Mouse (Mus musculus) hindbrain, embryonic 14.5 days (tissue): ENCODE measurements at regions not wholly inside any gene's neighbourhood (a gene's known extent, or its start where the extent isn't known, plus 50 kb on each side); places are given as distances from the start of the nearest gene placed in this dataset.

Experiments
- ATAC-seq: fragments of 200-750 bp; cut with Nextera tagmentation; 2 replicates; pipeline ENCODE4 v1.8.0; 2017; ENCODE audit warnings: moderate number of reproducible peaks, mild to moderate bottlenecking, moderate TSS enrichment, moderate library complexity; ENCODE audit not compliant: low FRiP score
- DNase-seq: peaks from one replicate; pipeline ENCODE4 v3.0.0-alpha.2; 2015; ENCODE audit warnings: low spot score
- H3K27ac ChIP-seq: fragments of 300-500 bp; sonication (generic); 2 replicates; pipeline ENCODE4 v1.5.1; 2014; ENCODE audit warnings: mild to moderate bottlenecking, moderate library complexity
- H3K27me3 ChIP-seq: fragments of 300-500 bp; sonication (generic); 2 replicates; pipeline ENCODE4 v1.6.1; 2014; ENCODE audit warnings: mild to moderate bottlenecking, low read length, mixed read lengths; ENCODE audit not compliant: control insufficient read depth, insufficient read depth
- H3K36me3 ChIP-seq: fragments of 300-500 bp; sonication (generic); replicated peaks from 2 replicates; pipeline ENCODE4 v1.6.1; 2014; ENCODE audit not compliant: control insufficient read depth, insufficient read depth
- H3K4me1 ChIP-seq: fragments of 300-500 bp; sonication (generic); replicated peaks from 2 replicates; pipeline ENCODE4 v1.6.1; 2014; ENCODE audit warnings: antibody characterized with exemption, low read length, mixed read lengths; ENCODE audit not compliant: control insufficient read depth, insufficient read depth
- H3K4me2 ChIP-seq: fragments of 300-500 bp; sonication (generic); replicated peaks from 2 replicates; pipeline ENCODE4 v1.6.1; 2014; ENCODE audit warnings: mild to moderate bottlenecking, moderate library complexity
- H3K4me3 ChIP-seq: fragments of 300-500 bp; sonication (generic); replicated peaks from 2 replicates; pipeline ENCODE4 v1.5.1; 2014; ENCODE audit warnings: mild to moderate bottlenecking, low read length
- H3K9ac ChIP-seq: fragments of 300-500 bp; sonication (generic); 2 replicates; pipeline ENCODE4 v1.6.1; 2014
- H3K9me3 ChIP-seq: fragments of 300-500 bp; sonication (generic); 2 replicates; pipeline ENCODE4 v1.6.1; 2016; ENCODE audit warnings: low read length; ENCODE audit not compliant: control insufficient read depth
- WGBS: fragments of 180-500 bp; shearing (Covaris S2); extraction: QIAGEN DNeasy Blood & Tissue Kit; methylation state at CpG from one replicate; pipeline ENCODE4 v1.1.7; 2014; 5-methylcytosine and 5-hydroxymethylcytosine counted together

DNA sequence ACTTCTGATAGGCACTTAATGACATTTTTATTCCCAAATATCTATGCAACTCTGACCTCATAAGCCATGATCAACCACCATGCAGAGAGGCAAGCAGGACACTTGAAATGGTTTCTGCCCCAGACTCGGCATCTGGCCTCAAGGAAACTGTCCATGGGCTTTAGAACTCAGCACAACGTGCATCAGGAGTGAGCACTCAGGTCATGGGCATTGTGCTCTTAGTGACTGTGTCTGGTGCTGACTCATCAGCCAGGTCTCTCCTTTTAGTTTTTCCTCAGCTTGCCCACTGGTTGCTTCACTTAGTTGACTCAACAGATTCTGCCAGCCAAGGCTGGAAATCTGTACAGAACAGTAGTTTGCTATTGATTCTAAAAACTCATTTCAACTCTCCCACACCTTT is 251.1 kb downstream of the Rwdd3 start:
- ATAC-seq (no peak), DNase-seq (no peak)
- H3K9me3 ChIP-seq: no peaks in the 10 kb centered on the region
- H3K4me2 ChIP-seq: no peak overlapping the region
- H3K9ac ChIP-seq: no peak overlapping the region
- H3K4me3 ChIP-seq: no peak overlapping the region
- WGBS: 86% methylated on average over 2 of the region's 2 CpGs
- H3K27me3 ChIP-seq: no peaks in the 10 kb centered on the region
- H3K36me3 ChIP-seq: no peaks in the 10 kb centered on the region
- H3K27ac ChIP-seq: no peak overlapping the region
- no peaks in the 10 kb centered on the region for H3K4me1 ChIP-seq

DNA sequence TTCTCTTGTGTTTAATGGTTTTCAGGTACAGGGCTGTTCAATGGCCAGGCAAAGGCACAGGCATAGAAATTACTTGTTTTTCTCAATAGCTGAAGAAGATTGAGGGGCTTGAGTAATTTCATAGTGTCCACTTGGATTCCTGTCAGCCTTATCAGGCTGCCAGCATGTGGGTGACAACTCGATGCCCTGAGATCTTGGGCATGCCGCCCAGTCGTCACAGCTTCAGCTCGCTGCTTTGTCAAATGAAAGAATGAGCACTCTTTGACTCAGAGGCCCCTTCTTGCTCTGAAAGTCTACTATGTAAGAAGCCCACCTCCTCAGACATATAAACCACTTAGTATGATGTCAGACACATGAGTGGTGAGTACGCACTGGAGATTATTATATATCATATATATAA is 272.6 kb downstream of the Rwdd3 start:
- H3K36me3 ChIP-seq: no peaks in the 10 kb centered on the region
- H3K4me1 ChIP-seq: no peaks in the 10 kb centered on the region
- H3K4me3 ChIP-seq: no peak overlapping the region
- no peak overlapping the region for H3K27ac ChIP-seq
- 70% methylated on average over 5 of the region's 5 CpGs for WGBS
- no peaks in the 10 kb centered on the region for H3K27me3 ChIP-seq
- no peak for DNase-seq
- H3K4me2 ChIP-seq: no peak overlapping the region
- ATAC-seq: no peak
- no peak overlapping the region for H3K9ac ChIP-seq
- no peaks in the 10 kb centered on the region for H3K9me3 ChIP-seq

DNA sequence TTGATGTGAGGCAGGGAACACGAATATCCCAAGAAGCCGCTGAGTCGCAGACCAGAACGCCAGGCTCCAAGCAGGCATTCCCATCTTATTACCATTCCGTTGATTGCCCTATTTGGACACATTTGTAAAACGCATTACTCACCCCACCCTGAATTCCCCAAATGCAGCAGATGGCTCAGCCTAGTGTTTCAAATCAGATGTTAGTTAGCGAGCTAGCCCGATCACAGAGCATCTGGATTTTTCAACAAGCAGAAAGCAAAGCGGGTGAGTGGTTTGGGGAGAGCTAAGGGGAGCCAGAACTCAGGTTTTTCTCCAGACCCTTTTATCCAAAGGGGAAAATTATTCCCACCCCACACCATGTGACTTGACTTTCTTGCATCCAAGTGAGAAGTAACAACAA is 273.2 kb downstream of the Rwdd3 start:
- DNase-seq: peak; percentile 39
- no peak overlapping the region for H3K4me3 ChIP-seq
- no peak overlapping the region for H3K27ac ChIP-seq
- H3K36me3 ChIP-seq: no peaks in the 10 kb centered on the region
- no peak overlapping the region for H3K9ac ChIP-seq
- 75% methylated on average over 9 of the region's 9 CpGs for WGBS
- H3K9me3 ChIP-seq: no peaks in the 10 kb centered on the region
- no peak overlapping the region for H3K4me2 ChIP-seq
- H3K4me1 ChIP-seq: no peaks in the 10 kb centered on the region
- no peaks in the 10 kb centered on the region for H3K27me3 ChIP-seq
- ATAC-seq: peak; percentile 64; the same call in 1 of the 2 replicates

DNA sequence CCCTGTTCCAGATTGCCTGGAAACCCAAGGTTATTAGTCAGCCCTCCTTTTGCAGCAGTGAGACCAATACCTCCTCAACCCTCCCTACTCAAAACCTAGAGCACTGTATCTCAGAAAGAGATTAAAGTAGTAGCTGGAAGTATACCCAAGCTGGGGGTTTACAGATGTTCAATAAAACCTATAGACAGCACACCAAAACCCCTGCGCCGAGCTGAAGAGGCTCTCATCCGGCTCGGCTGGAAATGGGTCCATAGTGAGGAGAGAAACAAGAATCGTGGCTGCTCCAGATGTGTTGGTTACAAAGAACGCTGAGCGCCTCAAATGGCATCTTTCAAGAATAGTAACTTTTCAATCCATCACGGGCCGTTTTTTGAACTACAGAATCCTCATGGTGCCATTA is 273.7 kb downstream of the Rwdd3 start:
- no peak for DNase-seq

DNA sequence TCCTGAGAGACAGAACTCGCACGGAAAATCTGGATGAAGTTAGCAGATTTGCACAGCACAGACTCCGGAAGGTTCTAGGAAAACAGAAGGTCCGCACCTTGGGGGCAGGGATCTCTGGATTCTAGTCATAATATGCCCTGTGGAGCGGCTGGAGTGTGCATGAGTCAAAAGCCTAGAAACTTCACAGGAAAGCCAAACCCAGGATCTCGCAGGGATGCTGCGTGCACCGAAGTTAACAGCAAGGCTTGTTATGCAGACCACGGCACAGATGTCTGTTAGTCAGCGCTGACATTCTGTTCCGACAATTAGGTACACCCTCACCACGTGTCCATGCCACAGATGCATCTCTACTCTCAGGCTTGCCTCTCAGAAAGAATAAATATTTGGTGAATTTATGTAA is 274.3 kb downstream of the Rwdd3 start:
- Histone ChIP-seq H3K9ac (no peak overlapping the region), H3K4me1 (no peaks in the 10 kb centered on the region), H3K27ac (no peak overlapping the region), H3K9me3 (no peaks in the 10 kb centered on the region), H3K4me3 (no peak overlapping the region), H3K27me3 (no peaks in the 10 kb centered on the region), H3K36me3 (no peaks in the 10 kb centered on the region), H3K4me2 (no peak overlapping the region)
- ATAC-seq: no peak
- no peak for DNase-seq
- WGBS: 84% methylated on average over 12 of the region's 12 CpGs

More for the DNA sequence above, 273.7 kb downstream of the Rwdd3 start:
- Histone ChIP-seq H3K36me3 (no peaks in the 10 kb centered on the region), H3K4me1 (no peaks in the 10 kb centered on the region), H3K4me3 (no peak overlapping the region), H3K27me3 (no peaks in the 10 kb centered on the region), H3K9me3 (no peaks in the 10 kb centered on the region), H3K27ac (no peak overlapping the region), H3K9ac (no peak overlapping the region), H3K4me2 (no peak overlapping the region)
- no peak for ATAC-seq
- WGBS: 91% methylated on average over 9 of the region's 9 CpGs

DNA sequence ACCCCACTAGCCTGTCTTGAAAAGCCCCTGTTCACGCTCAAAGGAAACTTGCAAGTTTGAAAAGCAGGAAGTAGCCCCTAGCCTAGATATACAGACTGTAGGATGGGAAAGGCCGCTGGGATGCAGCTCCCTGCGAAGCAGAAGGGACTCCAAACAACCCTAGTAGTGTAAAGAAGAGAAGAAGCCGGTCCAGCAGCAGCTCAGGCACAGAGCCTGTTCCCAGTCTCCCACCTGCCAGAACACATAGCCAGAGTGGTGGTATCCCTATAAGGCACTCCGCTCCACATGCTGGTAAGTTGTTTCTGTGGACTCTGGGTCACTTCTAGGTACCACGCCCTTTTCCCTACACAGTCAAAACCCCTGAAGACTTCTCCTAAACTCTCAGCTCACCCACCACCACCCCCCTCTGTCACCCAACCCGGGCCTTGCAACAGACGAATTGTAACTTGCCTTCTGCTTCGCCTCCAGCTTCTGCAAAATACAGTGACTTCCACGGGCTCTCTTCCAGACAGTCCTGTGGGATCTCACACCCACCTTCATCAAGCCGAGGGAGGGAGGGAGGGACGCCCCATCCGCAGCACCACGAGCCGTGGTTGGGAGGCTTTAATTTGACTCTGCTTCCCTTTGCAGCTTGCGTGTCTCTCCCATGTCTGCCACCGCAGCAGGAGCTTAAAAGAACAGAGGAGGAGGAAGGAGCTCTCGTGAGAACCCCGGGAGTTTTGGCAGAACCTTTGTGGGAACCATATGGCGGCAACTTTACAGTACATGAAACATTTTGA is 285.2 kb downstream of the Rwdd3 start:
- WGBS: 72% methylated on average over 20 of the region's 20 CpGs
- peaks cover 7% of the 10 kb centered on the region for H3K4me1 ChIP-seq
- no peak overlapping the region for H3K27ac ChIP-seq
- H3K9ac ChIP-seq: no peak overlapping the region
- H3K4me2 ChIP-seq: no peak overlapping the region
- H3K4me3 ChIP-seq: no peak overlapping the region
- no peaks in the 10 kb centered on the region for H3K9me3 ChIP-seq
- no peaks in the 10 kb centered on the region for H3K27me3 ChIP-seq
- DNase-seq (no peak), ATAC-seq (no peak)
- no peaks in the 10 kb centered on the region for H3K36me3 ChIP-seq

DNA sequence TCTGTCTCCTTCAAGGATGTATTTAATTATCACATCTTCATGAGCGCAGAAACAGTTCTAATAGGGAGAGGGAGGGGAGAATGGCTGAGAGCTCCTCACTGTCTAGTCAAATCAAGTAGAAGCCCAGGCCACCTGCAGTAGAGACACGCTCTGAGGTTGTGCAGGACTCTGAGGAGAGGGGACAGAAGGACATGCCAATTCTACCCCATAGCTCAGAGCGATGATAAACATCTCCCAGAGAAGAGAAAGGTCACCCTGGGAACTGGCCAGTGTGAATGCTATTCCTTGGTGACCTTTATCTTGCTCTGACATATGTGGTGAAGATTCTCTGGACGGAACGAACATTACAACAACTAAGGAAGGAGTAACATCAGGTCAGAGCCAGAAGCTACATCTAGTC is 286.1 kb downstream of the Rwdd3 start:
- Histone ChIP-seq H3K9me3 (no peaks in the 10 kb centered on the region), H3K4me1 (peaks cover 7% of the 10 kb centered on the region)
- WGBS: 83% methylated on average over 5 of the region's 5 CpGs

DNA sequence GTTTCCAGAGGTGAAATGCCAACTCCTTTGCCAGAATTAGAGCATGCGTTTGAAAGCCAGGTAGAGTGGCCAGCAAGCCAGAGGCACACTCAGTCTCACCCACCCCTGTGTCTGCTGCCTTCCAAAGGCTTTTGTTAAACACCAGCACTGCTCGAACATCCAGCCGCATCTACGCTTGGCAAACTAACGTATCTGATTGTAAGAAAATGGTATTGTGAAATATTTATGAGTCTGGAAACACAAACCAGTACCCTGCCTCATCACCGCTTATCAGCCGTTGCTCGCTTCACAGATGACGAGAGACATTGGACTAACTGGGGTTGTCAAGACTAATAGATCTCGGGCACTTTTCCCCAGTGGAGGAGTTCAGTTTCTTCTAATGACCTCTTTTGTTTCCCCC is 287.3 kb downstream of the Rwdd3 start:
- Histone ChIP-seq H3K4me3 (no peak overlapping the region), H3K4me2 (no peak overlapping the region), H3K27ac (no peak overlapping the region), H3K4me1 (peaks cover 7% of the 10 kb centered on the region), H3K9me3 (no peaks in the 10 kb centered on the region), H3K27me3 (no peaks in the 10 kb centered on the region), H3K36me3 (no peaks in the 10 kb centered on the region), H3K9ac (no peak overlapping the region)
- ATAC-seq (peak; percentile 62; the same call in 1 of the 2 replicates), DNase-seq (no peak)
- WGBS: 45% methylated on average over 10 of the region's 10 CpGs

More for the DNA sequence above, 286.1 kb downstream of the Rwdd3 start:
- Histone ChIP-seq H3K36me3 (no peaks in the 10 kb centered on the region), H3K4me2 (no peak overlapping the region), H3K27ac (no peak overlapping the region), H3K27me3 (no peaks in the 10 kb centered on the region), H3K4me3 (no peak overlapping the region), H3K9ac (no peak overlapping the region)
- ATAC-seq (no peak), DNase-seq (no peak)

DNA sequence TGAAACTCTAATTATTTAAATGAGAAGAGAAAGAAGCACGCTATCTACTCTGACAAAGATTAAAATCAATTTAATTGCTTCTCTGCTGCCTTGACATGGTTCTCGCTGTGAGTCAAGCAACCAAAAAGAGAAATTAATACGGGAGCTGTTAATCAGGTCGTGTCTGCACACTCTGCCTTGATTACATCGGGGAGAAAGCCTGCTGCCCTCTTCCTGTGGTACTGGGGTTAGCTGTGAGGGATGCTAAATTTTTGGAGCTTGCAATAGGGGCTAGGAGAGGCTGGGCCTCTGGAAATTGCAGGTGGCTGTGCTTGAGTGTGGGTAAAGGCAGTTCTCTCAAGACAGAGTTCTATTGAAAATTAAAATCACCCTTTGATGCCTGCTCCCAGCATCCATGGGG is 287.8 kb downstream of the Rwdd3 start:
- 24% methylated on average over 5 of the region's 5 CpGs for WGBS
- H3K4me3 ChIP-seq: no peak overlapping the region
- H3K4me1 ChIP-seq: peaks cover 7% of the 10 kb centered on the region
- ATAC-seq (peak; percentile 24; the same call in 1 of the 2 replicates), DNase-seq (no peak)
- no peaks in the 10 kb centered on the region for H3K36me3 ChIP-seq
- H3K27me3 ChIP-seq: no peaks in the 10 kb centered on the region
- H3K9ac ChIP-seq: no peak overlapping the region
- peak overlapping the region; percentile 41; the same call in 1 of the 2 replicates for H3K27ac ChIP-seq
- H3K9me3 ChIP-seq: no peaks in the 10 kb centered on the region
- no peak overlapping the region for H3K4me2 ChIP-seq

DNA sequence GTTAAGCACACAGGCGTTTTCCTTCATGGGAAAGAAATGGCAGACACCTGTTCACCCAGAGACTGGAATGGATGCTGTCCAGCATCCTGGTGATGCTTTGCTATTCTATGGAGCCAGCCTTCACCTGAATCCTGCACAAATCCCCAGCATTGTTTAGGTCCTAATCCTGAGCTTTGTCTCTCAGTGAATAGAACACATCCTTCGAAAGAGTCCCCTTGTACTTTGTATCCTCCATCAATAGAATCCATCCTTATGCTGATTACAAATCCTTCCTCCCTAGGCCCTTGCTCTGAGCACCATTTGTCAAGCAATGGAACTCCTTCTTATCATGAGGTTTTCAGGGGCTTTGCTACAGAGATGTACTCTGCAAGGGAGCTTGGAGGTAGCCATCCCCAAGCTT is 292.1 kb downstream of the Rwdd3 start:
- Histone ChIP-seq H3K36me3 (no peaks in the 10 kb centered on the region), H3K4me3 (no peak overlapping the region), H3K9ac (no peak overlapping the region), H3K27ac (no peak overlapping the region), H3K4me2 (no peak overlapping the region), H3K27me3 (no peaks in the 10 kb centered on the region), H3K4me1 (peaks cover 7% of the 10 kb centered on the region), H3K9me3 (no peaks in the 10 kb centered on the region)
- ATAC-seq (no peak), DNase-seq (no peak)
- WGBS: 76% methylated on average over 2 of the region's 2 CpGs
